Mouse (Mus musculus) embryo, embryonic 10.5 days (tissue): ENCODE data around the gene Grin2d.

ENCODE experiments used
- DNase-seq: peaks from one replicate; pipeline ENCODE4 v3.0.0-alpha.2; 2015; ENCODE audit warnings: low spot score

Gene Grin2d

GRCm38 (mm10) chr7:45897258-45897757, 19.1 kb upstream of the Grin2d start:
- peak; percentile 77 for DNase-seq

- DNase-seq = peak; percentile 100
Measured at GRCm38 (mm10) chr7:45896517-45897257, 18.5 kb upstream of the Grin2d start, which contains the start of the genes Syngr4 and Tmem143. Gene Syngr4 (minus strand): TSS chr7:45896714. Gene Tmem143 (plus strand): TSS chr7:45896941.

GRCm38 (mm10) chr7:45895931-45896516, 17.8 kb upstream of the Grin2d start:
- DNase-seq = no peak

GRCm38 (mm10) chr7:45892651-45893050, 14.5 kb upstream of the Grin2d start:
- no peak for DNase-seq

- no peak for DNase-seq
Measured at GRCm38 (mm10) chr7:45887246-45887645, 9.1 kb upstream of the Grin2d start.

- DNase-seq = no peak
Measured at GRCm38 (mm10) chr7:45881011-45881410, 2.8 kb upstream of the Grin2d start.

- no peak for DNase-seq
Measured at GRCm38 (mm10) chr7:45880531-45880930, 2.4 kb upstream of the Grin2d start.

GRCm38 (mm10) chr7:45876895-45877294, 1.3 kb downstream of the Grin2d start:
- DNase-seq = no peak

- peak; percentile 73 for DNase-seq
Measured at GRCm38 (mm10) chr7:45873061-45873947, 4.9 kb downstream of the Grin2d start.

GRCm38 (mm10) chr7:45872624-45873023, 5.6 kb downstream of the Grin2d start, which contains the start of gene Kdelr1:
Gene Kdelr1 (plus strand): TSS chr7:45872772.
- DNase-seq = peak; percentile 96

- DNase-seq = peak; percentile 10
Measured at GRCm38 (mm10) chr7:45870282-45871058, 7.7 kb downstream of the Grin2d start.

- no peak for DNase-seq
Measured at GRCm38 (mm10) chr7:45869787-45870186, 8.4 kb downstream of the Grin2d start.

GRCm38 (mm10) chr7:45869107-45869670, 9.0 kb downstream of the Grin2d start:
- DNase-seq = peak; percentile 27

GRCm38 (mm10) chr7:45867871-45868270, 10.3 kb downstream of the Grin2d start:
- DNase-seq = peak; percentile 33

GRCm38 (mm10) chr7:45865925-45866910, 12.0 kb downstream of the Grin2d start:
- DNase-seq = peak; percentile 92

- DNase-seq = no peak
Measured at GRCm38 (mm10) chr7:45864435-45864834, 13.7 kb downstream of the Grin2d start.

GRCm38 (mm10) chr7:45862804-45863203, 15.4 kb downstream of the Grin2d start:
- DNase-seq = no peak

- DNase-seq = no peak
Measured at GRCm38 (mm10) chr7:45859008-45859407, 19.2 kb downstream of the Grin2d start.

- DNase-seq = peak; percentile 64
Measured at GRCm38 (mm10) chr7:45856950-45857901, 21.0 kb downstream of the Grin2d start.
